Mouse (Mus musculus) urinary bladder, postnatal 25 days (tissue): Measurements from ENCODE around the gene Syngap1.

ENCODE experiments used
- DNase-seq: peaks from one replicate; pipeline ENCODE4 v3.0.0; 2022; ENCODE audit warnings: low spot score

The Syngap1 gene

GRCm38 (mm10) chr17:26995006-26995405, 54.0 kb downstream of the Syngap1 start:
- no peak for DNase-seq

GRCm38 (mm10) chr17:26995562-26995961, 54.5 kb downstream of the Syngap1 start:
- no peak for DNase-seq

- no peak for DNase-seq
These were observed 56.6 kb downstream of the Syngap1 start for GRCm38 (mm10) chr17:26997661-26998060.

- no peak for DNase-seq
These were observed 57.2 kb downstream of the Syngap1 start for GRCm38 (mm10) chr17:26998283-26998682.

GRCm38 (mm10) chr17:26999996-27000395, 58.9 kb downstream of the Syngap1 start:
- no peak for DNase-seq

- no peak for DNase-seq
These were observed 60.1 kb downstream of the Syngap1 start for GRCm38 (mm10) chr17:27001151-27001550.

- no peak for DNase-seq
These were observed 60.8 kb downstream of the Syngap1 start for GRCm38 (mm10) chr17:27001889-27002288.

GRCm38 (mm10) chr17:27004431-27004830, 63.4 kb downstream of the Syngap1 start:
- DNase-seq = peak; percentile 51

GRCm38 (mm10) chr17:27004903-27005485, 63.9 kb downstream of the Syngap1 start:
- no peak for DNase-seq

- no peak for DNase-seq
These were observed 64.6 kb downstream of the Syngap1 start for GRCm38 (mm10) chr17:27005644-27006043.

GRCm38 (mm10) chr17:27008277-27008676, 67.2 kb downstream of the Syngap1 start:
- DNase-seq = no peak

- no peak for DNase-seq
These were observed 70.1 kb downstream of the Syngap1 start for GRCm38 (mm10) chr17:27011167-27011566.

- DNase-seq = no peak
These were observed 71.1 kb downstream of the Syngap1 start for GRCm38 (mm10) chr17:27011998-27012672.

GRCm38 (mm10) chr17:27012909-27013308, 71.9 kb downstream of the Syngap1 start:
- DNase-seq = no peak

- DNase-seq = peak; percentile 89
These were observed 76.8 kb downstream of the Syngap1 start for GRCm38 (mm10) chr17:27017564-27018499.

- no peak for DNase-seq
These were observed 77.6 kb downstream of the Syngap1 start for GRCm38 (mm10) chr17:27018555-27019196.

GRCm38 (mm10) chr17:27021076-27021475, 80.0 kb downstream of the Syngap1 start:
- DNase-seq = no peak

GRCm38 (mm10) chr17:27021736-27022135, 80.7 kb downstream of the Syngap1 start:
- no peak for DNase-seq
